Mouse (Mus musculus) limb, embryonic 14.5 days (tissue): ENCODE data around the gene Nfix. TPM values are rescaled to one million over a fixed set of nuclear protein-coding genes. Genes with fewer than 3 reads are reported as not detected.

Experiments used
- ATAC-seq: fragments of 200-750 bp; cut with Nextera tagmentation; 2 replicates; pipeline ENCODE4 v1.8.0; 2017; ENCODE audit warnings: low read depth, moderate number of reproducible peaks, moderate TSS enrichment; ENCODE audit not compliant: low FRiP score
- DNase-seq: peaks from one replicate; pipeline ENCODE4 v3.0.0-alpha.2; 2015; ENCODE audit warnings: low spot score
- H3K27ac ChIP-seq: fragments of 300-500 bp; sonication (generic); replicated peaks from 2 replicates; pipeline ENCODE4 v1.5.1; 2014; ENCODE audit warnings: low read depth, mild to moderate bottlenecking, low read length, moderate library complexity, mixed read lengths
- H3K27me3 ChIP-seq: fragments of 300-500 bp; sonication (generic); 2 replicates; pipeline ENCODE4 v1.6.1; 2014; ENCODE audit warnings: low read length, mixed read lengths; ENCODE audit not compliant: control insufficient read depth, insufficient read depth
- H3K36me3 ChIP-seq: fragments of 300-500 bp; sonication (generic); 2 replicates; pipeline ENCODE4 v1.6.1; 2014; ENCODE audit warnings: mild to moderate bottlenecking, low read length, moderate library complexity, mixed read lengths; ENCODE audit not compliant: control insufficient read depth, insufficient read depth
- H3K4me1 ChIP-seq: fragments of 300-500 bp; sonication (generic); 2 replicates; pipeline ENCODE4 v1.6.1; 2014; ENCODE audit warnings: antibody characterized with exemption, low read length, mixed read lengths; ENCODE audit not compliant: control insufficient read depth, insufficient read depth
- H3K4me2 ChIP-seq: fragments of 300-500 bp; sonication (generic); replicated peaks from 2 replicates; pipeline ENCODE4 v1.6.1; 2014; ENCODE audit warnings: low read depth, mild to moderate bottlenecking, low read length, moderate library complexity; ENCODE audit not compliant: severe bottlenecking
- H3K4me3 ChIP-seq: fragments of 300-500 bp; sonication (generic); replicated peaks from 2 replicates; pipeline ENCODE4 v1.5.1; 2014; ENCODE audit warnings: low read length
- H3K9ac ChIP-seq: fragments of 300-500 bp; sonication (generic); 2 replicates; pipeline ENCODE4 v1.6.1; 2014; ENCODE audit warnings: mild to moderate bottlenecking, low read depth, low read length, moderate library complexity; ENCODE audit not compliant: severe bottlenecking
- H3K9me3 ChIP-seq: fragments of 300-500 bp; sonication (generic); 2 replicates; pipeline ENCODE4 v1.6.1; 2016; ENCODE audit warnings: low read length; ENCODE audit not compliant: control insufficient read depth
- POLR2A ChIP-seq: fragments of 200-500 bp; IDR thresholded peaks from 2 replicates; pipeline ENCODE4 v1.8.0; 2012; ENCODE audit warnings: inconsistent platforms, mild to moderate bottlenecking, moderate library complexity, borderline replicate concordance; ENCODE audit not compliant: insufficient read depth, insufficient read length; ENCODE audit errors: extremely low read depth
- WGBS: fragments of 180-500 bp; shearing (Covaris S2); extraction: QIAGEN DNeasy Blood & Tissue Kit; methylation state at CpG from one replicate; pipeline ENCODE4 v1.1.7; 2014; 5-methylcytosine and 5-hydroxymethylcytosine counted together
- polyA plus RNA-seq, 2 experiments: library from polyadenylated mRNA; depleted of rRNA in 1 of 2; stranded (reverse) in 1 of 2; unstranded in 1 of 2; fragments of >200 nt; fragmentation: Nextera tagmentation in 1 of 2; extraction: Ambion mirVana in 1 of 2; gene quantifications; 2 replicates each; pipeline versions ENCODE4 v1.2.1 to v1.2.3; 2012 to 2014

Nfix gene
- polyA plus RNA-seq, 2 experiments: 81.2 to 100 TPM

DNA sequence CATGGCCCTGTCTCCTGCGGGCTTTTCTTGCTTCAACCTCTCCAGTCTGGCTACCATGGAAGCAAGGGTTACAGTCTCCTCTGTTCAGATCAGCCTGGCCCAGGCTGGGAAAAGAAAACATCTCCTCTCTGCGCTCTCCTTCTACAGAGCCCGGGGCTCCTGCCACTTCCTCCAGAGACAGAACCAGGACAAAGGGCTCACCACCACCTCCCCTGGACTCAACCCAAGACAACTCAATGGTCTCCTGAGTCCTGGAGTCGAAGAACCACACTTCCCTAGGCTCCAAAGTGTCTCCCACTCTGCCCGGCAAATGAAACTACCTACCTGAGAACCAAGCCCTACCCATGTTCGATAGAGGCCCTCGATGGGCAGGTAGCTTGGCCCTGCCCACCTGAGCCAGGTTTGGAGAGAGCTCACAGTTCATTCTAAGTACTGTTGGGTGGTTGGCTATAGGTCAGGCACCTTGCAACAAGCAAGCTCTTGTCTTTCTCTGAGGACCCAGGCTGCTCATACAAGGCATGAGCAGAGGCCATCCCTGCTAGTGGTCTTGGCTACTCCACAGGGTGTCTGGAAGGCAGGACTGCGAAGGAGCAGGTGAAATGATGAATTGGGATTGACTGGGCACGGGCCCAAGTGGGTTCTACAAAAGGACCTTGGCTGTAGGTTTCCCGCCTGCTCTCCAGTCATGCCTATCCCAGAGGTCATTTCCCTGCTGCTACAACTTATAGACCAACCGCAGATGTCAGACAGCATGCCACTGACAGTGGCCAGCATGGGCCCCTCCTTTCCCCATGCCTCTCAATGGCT is 68.6 kb downstream of the Nfix start:
- no peak for DNase-seq
- no peak overlapping the region for H3K4me3 ChIP-seq
- no peaks in the 10 kb centered on the region for H3K27me3 ChIP-seq
- H3K27ac ChIP-seq: peak overlapping the region; percentile 48; the same call in 1 of the 2 replicates
- 69% methylated on average over 11 of the region's 11 CpGs for WGBS
- no peaks in the 10 kb centered on the region for H3K9me3 ChIP-seq
- peaks cover 50% of the 10 kb centered on the region for H3K36me3 ChIP-seq
- no peak for ATAC-seq
- H3K4me1 ChIP-seq: peaks cover 67% of the 10 kb centered on the region
- TF ChIP-seq POLR2A: no peak
- no peak overlapping the region for H3K9ac ChIP-seq
- H3K4me2 ChIP-seq: no peak overlapping the region

DNA sequence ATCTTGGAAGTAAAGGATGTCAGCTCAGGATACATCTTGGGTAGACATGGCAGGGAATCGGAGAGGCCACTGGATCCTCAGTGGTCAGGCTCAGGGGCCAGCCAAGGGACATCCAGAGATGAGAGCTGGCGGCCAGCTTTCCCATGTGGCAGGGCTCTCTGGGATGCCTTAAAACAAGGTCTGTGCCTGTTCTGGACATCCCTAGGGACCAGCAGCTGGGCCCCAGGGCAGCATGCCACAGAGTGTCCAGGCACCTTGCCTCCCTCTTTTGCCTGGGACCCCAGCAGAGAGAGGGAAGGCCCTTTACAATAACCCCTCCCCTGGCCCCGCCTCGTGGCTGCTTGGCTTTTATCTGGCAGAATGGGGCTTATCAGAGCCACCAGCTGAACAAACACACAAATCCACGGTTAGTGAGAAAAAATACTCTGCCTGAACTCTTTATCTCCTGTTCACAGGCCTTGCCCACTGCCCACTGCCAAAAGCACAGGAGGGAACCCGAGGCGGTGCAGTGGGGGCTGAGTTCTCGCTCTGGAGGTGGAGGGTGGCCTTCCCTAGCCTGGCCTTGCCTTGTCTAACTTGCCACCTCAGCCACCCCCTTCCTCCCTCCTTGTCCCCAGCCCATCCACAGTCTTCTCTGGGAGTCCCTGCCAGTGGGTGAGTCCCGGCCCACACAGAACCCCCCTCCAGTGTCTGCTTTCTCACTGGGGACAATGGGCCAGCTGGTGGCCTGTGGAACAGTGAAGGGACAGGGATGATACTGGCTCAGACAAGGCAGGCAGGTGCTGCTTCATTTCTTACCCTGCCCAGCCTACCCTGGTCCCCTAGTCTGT is 69.4 kb downstream of the Nfix start:
- H3K4me3 ChIP-seq: no peak overlapping the region
- ATAC-seq: no peak

GRCm38 (mm10) chr8:84729921-84730362 is 70.2 kb downstream of the Nfix start:
- no peak for TF ChIP-seq POLR2A
- Histone ChIP-seq H3K36me3 (peaks cover 60% of the 10 kb centered on the region), H3K4me2 (no peak overlapping the region), H3K27me3 (no peaks in the 10 kb centered on the region), H3K4me1 (peaks cover 69% of the 10 kb centered on the region), H3K27ac (peak overlapping the region; percentile 48; the same call in 1 of the 2 replicates), H3K4me3 (no peak overlapping the region), H3K9me3 (no peaks in the 10 kb centered on the region), H3K9ac (no peak overlapping the region)
- WGBS: 88% methylated on average over 16 of the region's 16 CpGs
- DNase-seq: no peak
- no peak for ATAC-seq

More for the DNA sequence above, 69.4 kb downstream of the Nfix start:
- no peak for TF ChIP-seq POLR2A
- Histone ChIP-seq H3K9ac (peak overlapping the region; percentile 40; the same call in 1 of the 2 replicates), H3K36me3 (peaks cover 54% of the 10 kb centered on the region), H3K27ac (peak overlapping the region; percentile 48), H3K4me1 (peaks cover 68% of the 10 kb centered on the region), H3K9me3 (no peaks in the 10 kb centered on the region), H3K27me3 (no peaks in the 10 kb centered on the region), H3K4me2 (no peak overlapping the region)
- WGBS: 56% methylated on average over 9 of the region's 9 CpGs
- DNase-seq: no peak

- peaks cover 68% of the 10 kb centered on the region for H3K36me3 ChIP-seq
These were observed 71.7 kb downstream of the Nfix start for GRCm38 (mm10) chr8:84728474-84728873.

GRCm38 (mm10) chr8:84725941-84726259 is 74.2 kb downstream of the Nfix start:
- no peak overlapping the region for H3K4me2 ChIP-seq
- DNase-seq (no peak), ATAC-seq (no peak)
- H3K27ac ChIP-seq: peak overlapping the region; percentile 97
- peaks cover 76% of the 10 kb centered on the region for H3K4me1 ChIP-seq
- no peak overlapping the region for H3K4me3 ChIP-seq
- H3K27me3 ChIP-seq: no peaks in the 10 kb centered on the region
- no peak for TF ChIP-seq POLR2A
- H3K9ac ChIP-seq: no peak overlapping the region
- H3K9me3 ChIP-seq: no peaks in the 10 kb centered on the region
- H3K36me3 ChIP-seq: peaks cover 68% of the 10 kb centered on the region
- 9% methylated on average over 3 of the region's 3 CpGs for WGBS

More at GRCm38 (mm10) chr8:84728474-84728873, 71.7 kb downstream of the Nfix start:
- WGBS: 68% methylated on average over 3 of the region's 3 CpGs
- no peaks in the 10 kb centered on the region for H3K9me3 ChIP-seq
- H3K9ac ChIP-seq: no peak overlapping the region
- H3K27me3 ChIP-seq: no peaks in the 10 kb centered on the region
- no peak for TF ChIP-seq POLR2A
- H3K4me2 ChIP-seq: no peak overlapping the region
- H3K4me3 ChIP-seq: no peak overlapping the region
- H3K4me1 ChIP-seq: peaks cover 78% of the 10 kb centered on the region
- ATAC-seq (no peak), DNase-seq (no peak)
- H3K27ac ChIP-seq: 0 out of 2 replicates have a peak overlapping the region, but pooled peaks have one; percentile 33
